Mouse (Mus musculus): ENCODE data around the gene Glud1.

DNA sequence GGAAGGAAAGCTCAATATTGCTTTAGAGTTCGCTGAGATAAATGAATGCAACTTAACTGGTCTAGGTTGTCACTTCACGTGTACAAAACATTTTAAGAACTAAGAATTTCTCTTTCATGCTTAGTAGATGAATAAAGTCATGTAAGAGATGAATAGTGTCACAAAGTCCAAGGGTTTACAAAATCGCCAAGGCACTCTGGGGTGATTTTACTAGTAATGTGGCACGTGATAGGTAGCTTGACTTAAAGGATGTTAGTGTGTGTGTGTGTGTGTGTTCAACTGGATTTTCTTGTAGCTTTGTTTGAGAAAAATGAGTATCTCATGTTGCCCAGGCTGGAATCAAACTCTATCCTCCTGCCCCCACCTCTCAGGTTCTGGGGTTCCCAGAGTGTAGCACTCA is 1.3 kb upstream of the Glud1 start:
- TF ChIP-seq MAFK (IDR thresholded peaks at IDR 0.05; ENCODE audit: insufficient read depth, low read depth, low read length) (no peak), ZNF384 (IDR thresholded peaks at IDR 0.05; ENCODE audit: low read depth, low read length) (no peak), HCFC1 (IDR thresholded peaks at IDR 0.05; ENCODE audit: borderline replicate concordance, insufficient read depth, low read length) (no peak), ZC3H11A (IDR thresholded peaks at IDR 0.05; ENCODE audit: borderline replicate concordance, low read depth, low read length) (no peak), CHD2 (IDR thresholded peaks at IDR 0.05; ENCODE audit: low read depth, low read length) (no peak)
